Mouse (Mus musculus): ENCODE data around the gene Rpn2. TPM values are rescaled to one million over a fixed set of nuclear protein-coding genes. Genes with fewer than 3 reads are reported as not detected.

Rpn2 gene
- 162 TPM for polyA plus RNA-seq (2014; fragmentation: Illumina TruSeq; extraction: RNeasy Lipid Tissue Mini Kit (QIAGEN cat#74804); ENCODE audit: low replicate concordance)

DNA sequence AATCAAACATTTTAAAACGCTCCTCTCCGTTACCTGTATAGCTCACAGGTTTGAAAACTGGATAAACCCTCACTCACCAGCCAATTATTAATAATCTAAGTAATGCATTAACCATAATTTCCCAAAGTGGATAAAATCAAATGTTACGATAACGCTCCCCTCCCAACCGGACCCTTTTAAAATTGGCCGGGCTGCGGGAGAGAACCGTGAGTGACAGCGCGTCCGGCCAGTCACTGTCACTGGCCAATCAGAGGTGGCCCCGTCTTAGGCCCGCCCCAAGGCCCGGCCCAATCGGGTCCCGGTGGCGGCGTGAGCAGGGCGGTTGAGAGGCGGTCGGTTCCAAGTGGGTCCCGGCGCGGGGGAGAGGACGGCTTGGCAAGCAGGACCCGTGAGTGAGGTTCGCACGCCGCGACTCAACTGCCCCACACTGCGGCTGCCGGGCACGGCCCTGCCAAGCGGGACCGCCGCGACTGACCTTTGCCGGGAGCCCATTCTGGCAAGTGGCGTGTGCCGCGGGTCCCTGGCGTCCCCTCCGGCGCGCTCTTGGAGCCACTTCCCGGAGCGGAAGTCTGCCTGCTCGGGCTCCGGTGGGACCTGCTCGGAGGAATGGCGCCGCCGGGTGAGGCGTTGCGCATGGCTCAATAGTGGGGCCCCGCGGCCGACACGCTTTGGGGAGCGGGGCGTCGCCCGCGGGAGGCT, at the start of gene Rpn2:
TSS of gene Rpn2 (plus strand) at position 301 of the 699 bp plus-strand sequence.

DNA sequence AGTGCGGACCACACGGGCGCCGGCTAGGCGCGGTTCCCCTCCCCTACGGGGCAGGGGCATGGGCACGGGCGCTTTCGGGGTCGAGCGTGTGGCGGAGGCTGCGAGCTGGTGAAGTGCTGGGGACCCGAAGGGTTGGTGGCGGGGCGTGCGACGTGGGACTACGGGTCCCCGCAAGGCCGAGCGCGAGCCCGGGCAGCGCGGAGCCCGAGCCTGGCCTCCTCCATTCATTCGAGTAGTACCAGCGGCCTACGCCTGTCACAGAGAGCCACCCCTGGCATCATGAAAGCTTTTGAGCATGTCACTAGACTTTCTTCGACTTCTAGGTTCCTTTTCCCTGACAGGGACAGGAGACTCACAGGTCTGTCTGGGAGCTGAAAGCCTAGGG, 591 bp downstream of the Rpn2 start, which contains the start of gene Mroh8:
TSS of gene Mroh8 (minus strand) at position 134 of the 385 bp plus-strand sequence.

DNA sequence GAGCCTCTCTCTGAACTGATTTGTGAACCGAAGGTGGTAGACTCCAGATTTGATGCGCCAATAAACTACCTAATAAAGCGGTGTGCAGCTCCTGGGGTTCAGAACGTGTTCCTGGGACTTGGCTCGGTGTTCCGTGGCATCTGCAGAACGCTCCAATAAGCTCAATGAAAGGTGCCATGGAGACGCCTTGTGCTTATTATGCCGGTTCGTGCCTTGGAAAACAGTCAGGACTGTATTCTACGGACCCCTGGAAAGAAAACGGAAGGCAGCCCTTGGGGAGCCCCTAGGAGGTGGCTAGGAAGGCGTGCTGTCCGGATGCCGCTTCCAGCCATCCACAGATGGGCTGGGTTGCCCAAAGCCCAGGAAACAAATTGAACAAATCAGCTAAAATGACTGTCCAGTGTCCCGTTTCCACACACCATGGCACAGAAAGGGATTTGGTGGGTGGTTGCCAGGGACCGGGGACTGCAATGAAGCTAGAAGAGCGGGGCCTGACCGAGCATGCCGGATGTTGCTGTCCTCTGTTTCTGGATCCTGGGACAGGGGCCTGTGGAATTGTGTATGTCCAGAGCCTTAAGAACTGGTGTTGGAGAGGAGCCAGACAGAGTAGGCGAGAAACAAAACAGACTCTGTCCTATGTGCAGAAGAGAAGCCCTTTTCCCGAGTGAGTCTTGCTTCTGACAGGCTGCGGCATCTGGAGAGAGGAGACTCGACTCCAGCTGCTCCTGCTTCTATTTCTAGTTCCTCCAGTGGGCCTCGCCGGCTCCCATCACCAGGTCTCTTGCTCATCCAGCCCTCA, 68.7 kb downstream of the Rpn2 start, which contains the start of gene Ghrh:
TSS of gene Ghrh (minus strand) at position 146 of the 799 bp plus-strand sequence.

DNA sequence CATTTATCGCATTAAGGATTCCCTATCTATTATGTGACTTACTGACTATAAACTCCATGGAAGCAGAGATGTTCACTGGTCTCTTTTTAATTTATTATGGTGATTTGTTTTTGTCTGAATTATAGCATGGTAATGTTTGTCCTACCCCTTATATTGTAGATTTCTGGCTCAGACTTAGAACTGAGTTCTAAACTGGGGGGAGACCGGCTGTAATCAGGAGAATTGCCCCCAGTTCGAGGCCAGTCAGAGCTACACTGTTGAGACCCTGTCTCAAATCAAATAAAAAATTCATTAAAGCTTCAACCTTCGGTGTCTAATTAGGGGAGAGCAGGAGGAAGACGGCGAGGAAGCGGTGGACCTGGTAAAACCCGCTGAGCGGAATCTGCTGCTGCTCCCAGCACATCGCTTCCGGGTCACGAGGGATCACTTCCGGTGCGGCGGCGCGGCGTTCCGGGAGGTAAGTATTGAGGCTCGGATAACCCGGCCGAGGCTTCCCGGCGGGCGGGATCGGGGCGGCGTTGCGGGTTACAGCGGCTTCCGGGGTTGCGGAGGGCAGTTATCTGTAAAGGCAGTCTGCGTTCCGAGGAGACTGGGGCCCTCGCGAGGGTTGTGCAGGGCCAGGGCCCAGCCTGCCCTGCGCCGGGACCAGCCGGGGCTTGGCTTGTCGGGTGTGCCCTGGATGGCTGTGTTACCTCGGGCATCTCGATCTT, 88.5 kb downstream of the Rpn2 start, which contains the start of gene Manbal:
TSS of gene Manbal (plus strand) at position 411 of the 710 bp plus-strand sequence.

Other genes starting within 250 kb of the Rpn2 start
- gene Soga1, start 199.8 kb upstream of the Rpn2 start, polyA plus RNA-seq (2014; fragmentation: Illumina TruSeq; extraction: RNeasy Lipid Tissue Mini Kit (QIAGEN cat#74804); ENCODE audit: low replicate concordance): 0.11 TPM
- 0.89 TPM for gene Tldc2, start 192.0 kb upstream of the Rpn2 start, polyA plus RNA-seq (2014; fragmentation: Illumina TruSeq; extraction: RNeasy Lipid Tissue Mini Kit (QIAGEN cat#74804); ENCODE audit: low replicate concordance)
- 442 TPM for gene Samhd1, start 143.8 kb upstream of the Rpn2 start, polyA plus RNA-seq (2014; fragmentation: Illumina TruSeq; extraction: RNeasy Lipid Tissue Mini Kit (QIAGEN cat#74804); ENCODE audit: low replicate concordance)
- 47.4 TPM for gene Rbl1, start 74.5 kb upstream of the Rpn2 start, polyA plus RNA-seq (2014; fragmentation: Illumina TruSeq; extraction: RNeasy Lipid Tissue Mini Kit (QIAGEN cat#74804); ENCODE audit: low replicate concordance)
- not detected for gene Mroh8, start 532 bp downstream of the Rpn2 start, polyA plus RNA-seq (2014; fragmentation: Illumina TruSeq; extraction: RNeasy Lipid Tissue Mini Kit (QIAGEN cat#74804); ENCODE audit: low replicate concordance)
- gene Ghrh, start 68.5 kb downstream of the Rpn2 start, polyA plus RNA-seq (2014; fragmentation: Illumina TruSeq; extraction: RNeasy Lipid Tissue Mini Kit (QIAGEN cat#74804); ENCODE audit: low replicate concordance): not detected
- 2.8 TPM for gene Manbal, start 88.6 kb downstream of the Rpn2 start, polyA plus RNA-seq (2014; fragmentation: Illumina TruSeq; extraction: RNeasy Lipid Tissue Mini Kit (QIAGEN cat#74804); ENCODE audit: low replicate concordance)
- gene Src, start 139.4 kb downstream of the Rpn2 start, polyA plus RNA-seq (2014; fragmentation: Illumina TruSeq; extraction: RNeasy Lipid Tissue Mini Kit (QIAGEN cat#74804); ENCODE audit: low replicate concordance): 4.9 TPM

Measured in small intestine, adult 10 weeks (tissue).